Mouse (Mus musculus): ENCODE results near the gene Htra2.

Htra2 gene

DNA sequence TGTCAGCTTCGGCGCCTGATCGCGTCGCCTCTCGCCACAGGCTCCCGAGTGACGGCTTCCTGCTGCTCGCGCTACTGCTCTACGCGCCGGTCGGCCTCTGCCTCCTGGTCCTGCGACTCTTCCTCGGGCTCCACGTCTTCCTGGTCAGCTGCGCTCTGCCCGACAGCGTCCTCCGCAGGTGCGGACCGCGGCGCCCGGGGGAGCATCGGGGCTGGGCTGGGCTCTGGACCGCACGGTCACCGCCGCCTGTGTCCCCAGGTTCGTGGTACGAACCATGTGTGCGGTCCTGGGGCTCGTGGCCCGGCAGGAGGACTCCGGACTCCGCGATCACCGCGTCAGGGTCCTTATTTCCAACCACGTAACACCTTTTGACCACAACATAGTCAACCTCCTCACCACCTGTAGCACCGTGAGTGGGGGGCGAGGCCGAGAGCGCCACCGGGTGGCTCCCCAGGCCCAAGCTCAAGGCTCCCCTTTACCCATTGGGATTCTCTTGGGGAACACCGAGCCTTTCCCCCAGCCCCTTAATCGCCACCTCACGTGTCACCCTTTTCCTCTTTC is at the start of gene Htra2:
Htra2 (minus strand) TSS at position 403 of the 561 bp plus-strand sequence.
- DNase-seq: peak; percentile 44

- no peak for DNase-seq
These were observed 49.1 kb upstream of the Htra2 start for GRCm38 (mm10) chr6:83104158-83104557.

DNA sequence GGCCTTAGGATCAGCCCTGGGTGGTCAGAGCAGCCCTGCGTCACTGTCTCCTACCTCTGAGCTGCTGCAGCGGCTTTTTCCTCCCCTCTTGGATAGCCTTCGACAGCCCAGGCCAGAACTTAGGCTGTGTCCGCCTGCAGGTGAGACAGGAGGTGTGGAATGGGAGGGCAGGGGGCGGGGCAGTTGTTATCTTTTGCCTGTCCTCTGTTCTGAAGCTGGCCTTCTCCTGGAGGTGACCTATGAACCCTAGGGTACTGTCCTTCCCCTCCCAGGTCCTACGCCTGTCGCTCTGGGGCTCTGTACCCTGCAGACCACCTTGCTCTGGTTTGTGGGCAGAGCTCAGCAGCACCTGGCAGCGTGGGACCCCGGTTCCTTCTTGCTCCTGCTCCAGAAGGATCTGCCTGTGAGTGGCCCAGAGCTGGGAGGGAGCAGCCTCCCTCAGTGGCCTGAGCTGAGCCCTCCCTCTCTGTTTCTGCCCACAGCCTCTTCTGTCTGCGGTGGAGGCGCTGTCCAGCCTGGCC is 48.1 kb upstream of the Htra2 start:
- peak; percentile 26 for DNase-seq

GRCm38 (mm10) chr6:83101688-83102556 is 46.8 kb upstream of the Htra2 start:
- peak; percentile 58 for DNase-seq

DNA sequence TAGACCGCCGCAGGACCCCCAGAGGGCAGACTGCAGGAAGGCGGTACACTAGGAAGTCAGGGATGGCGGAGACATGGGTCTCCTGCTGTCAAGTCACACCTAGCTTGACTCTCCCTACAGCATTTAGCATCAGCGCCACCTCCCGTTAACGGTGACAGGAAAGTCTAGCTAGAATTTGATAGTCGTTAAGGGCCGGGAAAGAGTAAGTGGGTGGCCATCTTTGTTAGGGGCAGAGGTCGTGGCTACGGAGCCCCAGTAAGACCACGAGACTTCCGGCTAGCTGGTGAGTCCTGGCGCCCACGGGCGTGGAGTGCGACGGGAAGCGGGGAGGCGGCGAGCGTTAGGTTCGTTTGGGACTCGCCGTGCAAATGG is 46.2 kb upstream of the Htra2 start, which contains the start of the genes Ccdc142 and Gm42688:
Ccdc142 (plus strand) TSS at position 286 of the 372 bp plus-strand sequence.
Gm42688 (plus strand) TSS at position 302 of the 372 bp plus-strand sequence.
- DNase-seq: peak; percentile 94

DNA sequence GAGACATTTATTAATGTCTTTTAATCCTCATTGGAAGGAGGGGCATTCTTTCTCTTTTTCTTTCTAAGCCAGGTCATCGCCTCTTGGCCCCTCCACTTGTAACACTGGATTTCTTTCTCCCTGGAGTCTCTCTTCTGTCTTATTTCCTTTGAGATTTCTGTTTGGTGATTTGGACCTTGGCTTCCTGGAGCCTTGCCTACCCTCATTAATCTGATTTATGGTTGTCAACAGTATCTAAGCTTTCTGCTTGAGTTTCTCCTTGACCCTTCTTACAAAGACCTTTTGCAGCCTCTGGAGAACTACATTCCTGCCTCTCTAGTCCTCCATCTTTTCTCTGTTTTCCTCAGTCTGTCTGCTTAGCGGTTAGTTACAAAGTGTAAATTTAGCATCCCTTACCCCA is 43.3 kb upstream of the Htra2 start:
- DNase-seq: peak; percentile 70

DNA sequence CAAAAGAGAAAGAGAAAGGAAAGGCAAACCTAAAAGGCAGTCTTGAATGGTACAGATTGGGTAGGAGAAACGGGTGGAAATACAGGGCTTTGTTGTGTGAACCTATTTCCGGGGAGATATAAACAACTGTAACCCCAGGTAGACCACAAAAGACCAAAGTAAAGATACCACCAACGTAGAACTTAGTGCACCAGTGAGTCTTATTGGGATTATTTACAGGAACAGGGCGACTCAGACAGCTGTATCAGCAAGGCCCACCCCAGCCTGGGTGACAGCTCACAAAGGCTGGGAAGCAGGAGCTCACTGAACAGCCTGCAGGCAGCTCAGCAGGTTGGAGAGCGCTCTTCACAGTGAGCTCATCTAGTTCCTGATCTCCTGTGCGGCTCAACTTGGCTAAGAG is 40.9 kb upstream of the Htra2 start:
- no peak for DNase-seq

DNA sequence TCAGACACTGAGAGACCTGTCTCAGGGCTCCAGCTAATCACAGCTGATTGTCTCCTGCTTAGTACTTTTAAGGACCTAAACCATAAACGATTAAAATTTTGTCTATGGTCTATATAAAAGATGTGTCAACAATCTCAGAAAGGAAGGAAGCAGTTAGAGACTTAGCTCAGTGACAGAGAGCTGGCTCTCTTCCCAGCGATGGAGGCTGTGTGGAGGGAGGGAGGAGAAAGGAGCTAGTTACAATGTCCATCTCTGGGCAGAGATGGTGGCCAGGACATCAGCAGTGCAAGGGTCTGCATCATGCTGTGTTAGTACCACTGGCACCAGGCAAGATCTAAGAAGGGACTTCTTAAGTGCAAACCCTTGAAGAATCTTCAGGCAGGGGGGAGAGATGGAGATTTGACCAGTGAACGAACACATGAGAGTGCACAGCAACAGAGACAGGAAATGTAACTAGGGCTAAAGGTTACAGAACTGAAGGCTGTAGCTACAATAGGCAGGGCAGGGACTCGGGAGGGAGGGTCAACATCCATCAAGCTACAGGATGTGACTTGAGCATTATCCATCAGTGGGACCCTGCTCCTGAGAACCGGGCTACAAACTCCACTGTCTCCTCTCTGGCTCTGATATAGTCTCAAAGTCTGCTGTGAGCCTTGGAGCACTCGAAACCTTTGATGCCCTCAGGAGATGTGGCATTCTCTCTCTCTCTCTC is 37.5 kb upstream of the Htra2 start:
- DNase-seq: no peak

GRCm38 (mm10) chr6:83087926-83088260 is 32.8 kb upstream of the Htra2 start:
- no peak for DNase-seq

GRCm38 (mm10) chr6:83087205-83087925 is 32.3 kb upstream of the Htra2 start:
- no peak for DNase-seq

DNA sequence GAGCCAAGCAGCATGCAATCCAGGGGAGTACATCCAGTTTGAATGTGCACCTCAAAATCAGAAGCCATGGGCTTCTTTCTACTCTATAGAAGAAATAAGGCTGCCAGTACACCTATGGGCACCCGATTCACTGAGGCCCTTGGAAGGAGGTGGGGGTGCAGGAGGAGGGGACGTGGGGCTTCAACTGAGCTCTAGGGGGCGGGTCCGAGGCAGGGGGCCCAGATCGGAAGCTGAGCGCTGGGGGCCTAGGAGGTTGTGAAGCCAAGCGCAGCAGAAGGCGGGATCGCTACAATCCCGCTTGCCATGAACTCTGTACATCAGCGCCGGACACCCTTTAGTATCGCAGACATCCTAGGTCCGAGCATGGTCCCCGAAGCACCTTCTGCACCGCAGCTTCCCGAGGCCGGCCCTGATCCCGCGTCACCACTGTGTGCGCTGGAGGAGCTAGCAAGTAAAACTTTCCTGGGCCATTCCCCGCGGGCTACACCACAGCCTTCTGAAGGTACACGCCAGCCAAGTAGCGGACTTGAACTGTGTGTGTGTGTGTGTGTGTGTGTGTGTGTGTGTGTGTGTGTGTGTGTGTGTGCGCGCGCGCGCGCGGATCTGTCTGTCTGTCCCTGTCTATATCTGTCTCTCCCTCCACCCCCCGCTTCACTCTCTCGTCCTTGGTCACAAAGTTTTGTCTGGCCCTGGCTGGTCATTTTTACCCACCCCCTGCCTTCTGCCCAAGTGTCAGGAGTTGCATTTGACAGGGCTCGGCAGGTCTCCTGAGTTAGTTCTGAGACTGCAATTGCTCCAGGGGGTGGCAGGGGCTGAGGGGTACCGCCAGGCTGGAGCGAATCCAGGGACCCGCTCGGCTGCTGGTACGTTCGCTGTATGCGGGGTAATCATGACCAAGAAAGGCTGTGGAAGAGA is 31.3 kb upstream of the Htra2 start, which contains the start of gene Lbx2:
Lbx2 (plus strand) TSS at position 247 of the 915 bp plus-strand sequence.
- no peak for DNase-seq

GRCm38 (mm10) chr6:83084477-83084876 is 29.4 kb upstream of the Htra2 start:
- DNase-seq: no peak

DNA sequence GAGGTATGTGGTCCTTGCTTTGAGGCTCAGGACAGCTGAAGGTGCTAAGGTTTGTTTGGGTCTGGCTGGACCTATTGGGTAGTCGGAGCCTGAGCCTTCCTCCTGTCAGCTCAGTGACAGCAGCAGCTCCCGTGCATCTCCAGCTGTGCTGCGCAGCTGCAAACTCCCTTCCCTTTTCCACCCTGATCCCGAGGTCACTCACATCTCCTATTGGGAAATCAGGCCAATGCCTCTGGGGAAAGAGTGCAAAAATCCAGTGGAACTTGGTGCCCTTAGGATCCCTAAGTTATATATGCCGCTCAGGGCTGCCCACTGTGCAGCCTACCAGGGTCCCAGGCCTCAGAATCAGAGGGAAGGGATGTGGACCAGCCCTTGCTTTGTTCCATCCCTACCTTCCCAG is 28.4 kb upstream of the Htra2 start:
- DNase-seq: no peak

DNA sequence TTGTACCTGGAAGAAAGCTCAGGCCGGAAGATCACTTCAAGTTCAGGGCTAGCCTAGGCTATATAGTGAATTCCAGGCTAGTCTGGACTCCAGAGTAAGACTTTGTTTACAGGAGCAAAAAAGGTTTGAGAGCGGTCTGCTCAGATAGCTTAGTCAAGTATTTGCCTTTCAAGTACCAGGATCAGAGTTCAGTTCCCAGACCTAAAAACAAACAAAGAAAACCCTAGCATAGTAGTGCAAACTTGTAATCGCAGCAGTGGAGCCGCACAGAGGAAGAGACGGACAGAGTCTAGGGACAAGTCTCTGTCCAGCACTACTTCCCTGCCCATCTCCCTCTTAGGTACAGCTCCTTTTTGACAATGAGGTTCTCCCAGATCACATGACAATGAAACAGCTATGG is 25.1 kb upstream of the Htra2 start:
- no peak for DNase-seq

- DNase-seq: peak; percentile 99
These were observed 23.3 kb upstream of the Htra2 start for GRCm38 (mm10) chr6:83078324-83078858.

DNA sequence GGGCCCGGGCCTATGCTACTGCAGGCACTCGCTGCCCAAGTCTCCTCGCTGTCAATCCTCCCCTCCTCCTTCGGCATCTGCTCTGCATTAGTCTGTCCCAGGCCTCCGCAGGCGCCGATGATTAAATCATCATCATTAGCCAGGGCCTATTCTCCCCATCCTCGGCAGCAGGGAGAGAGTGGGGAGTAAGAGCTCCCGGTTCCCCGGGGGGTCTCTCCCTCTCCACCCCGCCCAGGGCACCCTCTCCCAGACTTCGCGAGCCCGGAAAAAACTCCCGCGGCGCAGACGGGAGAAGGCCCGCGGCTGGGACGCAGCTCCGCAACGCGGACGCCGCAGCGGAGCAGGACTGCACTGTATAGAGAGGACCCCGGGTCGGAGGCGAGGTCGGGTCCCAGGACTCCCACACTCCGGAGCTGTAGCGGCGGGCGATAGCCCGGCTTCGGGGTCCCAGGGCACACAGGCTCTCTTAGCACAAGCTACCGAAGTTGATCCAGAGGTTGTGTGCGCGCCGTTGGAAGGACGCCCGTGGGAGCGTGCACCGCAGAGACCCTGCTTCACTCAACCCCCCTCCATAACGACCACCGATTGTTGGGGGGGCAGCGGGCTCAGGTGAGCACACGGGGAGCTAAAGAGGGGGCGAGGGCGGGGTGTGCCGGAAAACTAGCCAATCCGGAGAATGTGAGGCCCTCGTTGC is 22.7 kb upstream of the Htra2 start, which contains the start of gene Pcgf1:
Pcgf1 (plus strand) TSS at position 240 of the 694 bp plus-strand sequence.
- DNase-seq: no peak

DNA sequence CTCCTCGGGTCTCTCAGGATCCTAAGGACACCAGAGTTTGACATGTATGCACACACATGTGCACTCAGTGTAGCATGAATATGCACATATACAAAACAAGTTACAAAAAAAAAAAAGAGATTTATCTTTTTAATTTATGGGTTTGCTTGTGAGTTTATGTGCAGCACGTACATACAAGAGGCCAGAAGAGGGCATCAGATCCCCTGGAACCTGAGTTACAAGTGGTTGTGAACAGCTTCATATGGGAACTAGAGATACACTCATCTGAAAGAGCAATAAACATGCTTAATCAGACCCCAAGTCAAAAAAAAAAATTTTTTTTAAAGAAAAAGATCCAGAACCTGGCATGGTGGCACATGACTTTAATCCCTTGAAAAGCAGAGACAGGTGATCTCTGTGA is 19.9 kb upstream of the Htra2 start:
- DNase-seq: no peak

- no peak for DNase-seq
These were observed 16.1 kb upstream of the Htra2 start for GRCm38 (mm10) chr6:83071220-83071619.

DNA sequence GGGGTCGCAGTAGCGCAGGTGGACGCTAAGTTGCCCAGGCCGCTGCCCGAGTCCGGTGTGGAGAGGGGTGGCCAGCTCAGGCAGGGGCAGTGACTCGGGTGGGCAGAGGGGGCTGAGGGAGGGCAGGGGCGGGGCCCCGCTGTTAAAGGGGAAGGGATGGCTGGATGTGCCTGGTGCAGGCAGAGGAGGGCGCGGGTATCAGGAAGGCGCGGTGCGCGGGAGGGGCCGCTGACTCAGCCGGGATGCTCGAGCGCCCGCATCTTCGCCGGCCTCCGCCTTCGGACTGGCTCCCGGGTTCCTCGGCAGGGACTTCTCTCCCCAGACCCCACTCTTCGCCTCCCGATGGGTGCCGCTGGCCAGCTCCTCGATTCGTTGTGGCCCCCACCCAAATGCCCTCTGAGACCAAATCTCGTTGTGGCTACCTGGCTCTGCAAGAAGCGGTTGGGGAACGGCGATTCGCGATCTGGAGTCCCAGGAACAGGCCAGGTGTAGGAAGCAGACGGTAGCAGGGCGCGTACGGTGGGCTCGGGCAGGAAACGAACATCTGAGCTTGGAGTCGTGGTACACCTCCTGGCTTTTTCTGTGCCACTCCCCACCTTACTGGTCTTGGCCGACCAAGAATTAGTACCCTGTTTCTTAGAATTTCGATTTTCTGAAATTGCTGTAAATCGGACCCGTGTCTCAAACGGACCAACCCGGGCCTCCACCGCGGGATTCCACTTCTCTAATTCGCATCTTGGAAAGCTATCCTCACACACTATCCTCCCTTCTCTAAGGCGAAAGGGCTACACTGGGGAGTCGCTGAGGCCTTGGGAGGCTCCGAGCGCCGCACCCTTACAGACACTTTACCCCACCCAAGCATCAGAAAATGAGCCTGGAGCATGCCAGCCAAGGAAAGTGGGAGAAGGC is 15.5 kb upstream of the Htra2 start:
- DNase-seq: no peak

DNA sequence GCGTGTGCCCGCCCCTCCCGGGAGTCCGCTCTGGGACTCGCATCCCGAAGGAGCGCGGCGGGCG is 15.0 kb upstream of the Htra2 start, which contains the start of gene Tlx2:
Tlx2 (minus strand) TSS at position 47 of the 64 bp plus-strand sequence.
- no peak for DNase-seq

All from kidney, adult 11 months (tissue).